ENCODE assay signal across 7 mouse cellular contexts in the genomic region with DNA sequence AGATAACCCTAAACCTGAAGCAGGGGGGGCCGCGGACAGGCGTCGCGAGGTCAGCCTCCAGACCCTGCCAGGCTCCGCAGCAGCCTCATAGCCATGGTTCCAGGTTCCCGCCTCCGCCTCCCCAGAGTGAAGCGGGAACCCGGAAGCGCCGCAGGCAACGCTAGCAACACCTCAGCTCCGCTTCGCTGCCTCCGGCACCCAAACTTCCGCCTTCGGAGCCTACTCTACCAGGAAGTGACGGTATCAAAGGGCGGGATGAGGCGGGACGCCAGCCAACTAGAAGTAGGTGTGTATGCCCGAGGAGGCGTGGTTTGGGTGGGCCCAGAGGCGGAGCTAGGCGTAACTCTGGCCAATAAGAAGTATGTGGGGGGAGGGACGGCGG. TPM values are rescaled to one million over a fixed set of nuclear protein-coding genes. Genes with fewer than 3 reads are reported as not detected.
DNase-seq lines count a peak whose midpoint lies in the region; ATAC-seq lines count a peak whose summit lies in the region.

A gene (minus strand): TSS at position 234 of the 382 bp plus-strand sequence.

- no peaks in the 10 kb centered on the region for H3K9me3 ChIP-seq in intestine, embryonic 16.5 days (ENCODE audit: control insufficient read depth, low read length)
- H3K9me3 ChIP-seq in midbrain, embryonic 11.5 days (ENCODE audit: control insufficient read depth, low read length), result no peaks in the 10 kb centered on the region

- peak within 1 kb of the TSS; percentile 89 for H3K9ac ChIP-seq in intestine, embryonic 16.5 days (ENCODE audit: low read depth, low read length)
- H3K9ac ChIP-seq in midbrain, embryonic 11.5 days (ENCODE audit: low read length), result peak within 1 kb of the TSS; percentile 80

- intact Hi-C loops in left cerebral cortex, postnatal 36 days (cut with DNase I), result loop anchor here (5.0 kb wide), 1 partner anchor 39 kb away; no protein-coding TSS in a partner anchor

- under 1% methylated on average over 28 of the region's 28 CpGs for WGBS in intestine, embryonic 16.5 days
- WGBS in midbrain, embryonic 11.5 days, result 0% methylated on average over 28 of the region's 28 CpGs

- peak within 1 kb of the TSS; percentile 74 for H3K27ac ChIP-seq in intestine, embryonic 16.5 days (ENCODE audit: low read length)
- peak within 1 kb of the TSS; percentile 45 for H3K27ac ChIP-seq in midbrain, embryonic 11.5 days (ENCODE audit: low read depth, low read length)

- peak; percentile 97 for ATAC-seq in intestine, embryonic 16.5 days
- peak; percentile 99 for ATAC-seq in midbrain, embryonic 11.5 days (ENCODE audit: low FRiP score)

- peak within 1 kb of the TSS; percentile 76 for H3K4me2 ChIP-seq in intestine, embryonic 16.5 days (ENCODE audit: low read depth, low read length)
- H3K4me2 ChIP-seq in midbrain, embryonic 11.5 days, result peak within 1 kb of the TSS; percentile 85

- peaks cover 9% of the 10 kb centered on the region for H3K4me1 ChIP-seq in intestine, embryonic 16.5 days (ENCODE audit: control insufficient read depth, insufficient read depth, low read length)
- H3K4me1 ChIP-seq in midbrain, embryonic 11.5 days (ENCODE audit: control insufficient read depth, insufficient read depth, low read length), result peaks cover 11% of the 10 kb centered on the region

- H3K27me3 ChIP-seq in intestine, embryonic 16.5 days (replicated peaks; ENCODE audit: control insufficient read depth, insufficient read depth, low read length), result no peaks in the 10 kb centered on the region
- no peaks in the 10 kb centered on the region for H3K27me3 ChIP-seq in midbrain, embryonic 11.5 days (ENCODE audit: control insufficient read depth, insufficient read depth, low read length)

- peak; percentile 100 for DNase-seq in adrenal gland, adult 8-10 months
- peak; percentile 100 for DNase-seq in embryo, embryonic 9.5 days (ENCODE audit: extremely low spot score)
- DNase-seq in gastrocnemius, postnatal 4 days (ENCODE audit: low spot score in 2 of 2), result peak; percentile 98 to 100
- peak; percentile 99 to 100 for DNase-seq in left cerebral cortex, postnatal 36 days (ENCODE audit: low spot score in 2 of 2)
- peak; percentile 100 for DNase-seq in midbrain, embryonic 11.5 days (ENCODE audit: low spot score, missing footprints)
- DNase-seq in skeletal muscle tissue, adult 2 months (ENCODE audit: low read depth, low spot score), result peak; percentile 99

- H3K4me3 ChIP-seq in intestine, embryonic 16.5 days (ENCODE audit: low read length), result peak within 1 kb of the TSS; percentile 87
- H3K4me3 ChIP-seq in midbrain, embryonic 11.5 days (ENCODE audit: low read depth, low read length), result peak within 1 kb of the TSS; percentile 90

- H3K36me3 ChIP-seq in intestine, embryonic 16.5 days (ENCODE audit: control insufficient read depth, insufficient read depth, low read length), result 0 out of 2 replicates have a peak, but pooled peaks cover 3% of the 10 kb centered on the region
- H3K36me3 ChIP-seq in midbrain, embryonic 11.5 days (ENCODE audit: control insufficient read depth, insufficient read depth, low read length), result no peaks in the 10 kb centered on the region

RNA-seq across cellular contexts. Expression of the gene that starts here (rescaled TPM):
- total RNA-seq in adrenal gland, adult 8-10 months (2022), result 100 to 1,000 TPM; 155 to 215 (median 187) TPM
- 100 to 1,000 TPM in 1 of 2 experiments, 10 to 100 TPM in 1; 88.6 to 100 TPM for total RNA-seq in gastrocnemius, postnatal 4 days (2021)
- polyA plus RNA-seq in intestine, embryonic 16.5 days (2015; fragmentation: Nextera tagmentation; extraction: Ambion mirVana), result 84.6 and 91.4 TPM in 2 replicates
- total RNA-seq in left cerebral cortex, postnatal 36 days (2021), result 10 to 100 TPM; 80.8 to 86.4 TPM
- polyA plus RNA-seq in midbrain, embryonic 11.5 days (2014; fragmentation: Nextera tagmentation; extraction: Ambion mirVana), result 46.3 and 53.3 TPM in 2 replicates

Comparison
In these comparisons a context has a peak if more than half of its experiments do, and no peak if none do; other contexts are left out.
1. Peak in every context shown above with its lines: DNase-seq, ATAC-seq, H3K4me3 ChIP-seq and H3K27ac ChIP-seq.